Mouse (Mus musculus) monocyte, adult 5-6 weeks (primary cell): Measurements from ENCODE around the gene Kcnq5. TPM values are rescaled to one million over a fixed set of nuclear protein-coding genes. Genes with fewer than 3 reads are reported as not detected.
A peak's percentile ranks its signal among the peaks of the same experiment; 100 is the strongest.
"Not testable (repeated sequence)": the region's sequence is repeated elsewhere in the genome, so short reads cannot be mapped to it uniquely, and the experiment has no call there.

Source experiments
- ATAC-seq: fragments of 153-309, 156-312 bp; replicated peaks from 2 replicates; pipeline ENCODE4 v1.8.0; 2017; ENCODE audit warnings: mild to moderate bottlenecking; ENCODE audit not compliant: low TSS enrichment, insufficient number of reproducible peaks, severe bottlenecking, poor library complexity, low FRiP score
- total RNA-seq: library from RNA; stranded (forward); fragments of 200-1000, 200-491, 200-594 nt; gene quantifications from 3 replicates; pipeline ENCODE4 v1.2.3, GENCODE M21; 2017

The Kcnq5 gene
- total RNA-seq, 1 experiment from 2014 or later: 3.0 TPM

- ATAC-seq: no peak
Measured at GRCm38 (mm10) chr1:21712711-21713110, 249.0 kb downstream of the Kcnq5 start.

GRCm38 (mm10) chr1:21690458-21690857 lies 271.3 kb downstream of the Kcnq5 start:
- no peak for ATAC-seq

GRCm38 (mm10) chr1:21688918-21689317 lies 272.8 kb downstream of the Kcnq5 start:
- ATAC-seq: no peak

- no peak for ATAC-seq
Measured at GRCm38 (mm10) chr1:21684444-21684843, 277.3 kb downstream of the Kcnq5 start.

- no peak for ATAC-seq
Measured at GRCm38 (mm10) chr1:21676805-21677204, 284.9 kb downstream of the Kcnq5 start.

GRCm38 (mm10) chr1:21660840-21661239 lies 300.9 kb downstream of the Kcnq5 start:
- no peak for ATAC-seq

GRCm38 (mm10) chr1:21650820-21651219 lies 310.9 kb downstream of the Kcnq5 start:
- no peak for ATAC-seq

GRCm38 (mm10) chr1:21635406-21635805 lies 326.3 kb downstream of the Kcnq5 start:
- ATAC-seq: no peak

- ATAC-seq: no peak
Measured at GRCm38 (mm10) chr1:21634013-21634412, 327.7 kb downstream of the Kcnq5 start.

GRCm38 (mm10) chr1:21622455-21622854 lies 339.3 kb downstream of the Kcnq5 start:
- ATAC-seq: no peak

- no peak for ATAC-seq
Measured at GRCm38 (mm10) chr1:21622039-21622438, 339.7 kb downstream of the Kcnq5 start.

- 0 out of 2 replicates have a peak, but pooled peaks have one; percentile 27 for ATAC-seq
Measured at GRCm38 (mm10) chr1:21618712-21619111, 343.0 kb downstream of the Kcnq5 start.

GRCm38 (mm10) chr1:21616666-21617065 lies 345.1 kb downstream of the Kcnq5 start:
- no peak for ATAC-seq

GRCm38 (mm10) chr1:21613933-21614332 lies 347.8 kb downstream of the Kcnq5 start:
- no peak for ATAC-seq

- ATAC-seq: no peak
Measured at GRCm38 (mm10) chr1:21604003-21604402, 357.7 kb downstream of the Kcnq5 start.

- no peak for ATAC-seq
Measured at GRCm38 (mm10) chr1:21602567-21602966, 359.2 kb downstream of the Kcnq5 start.

- no peak for ATAC-seq
Measured at GRCm38 (mm10) chr1:21600606-21601005, 361.1 kb downstream of the Kcnq5 start.

GRCm38 (mm10) chr1:21593872-21594271 lies 367.9 kb downstream of the Kcnq5 start:
- no peak for ATAC-seq

GRCm38 (mm10) chr1:21567397-21567796 lies 394.3 kb downstream of the Kcnq5 start:
- not testable (repeated sequence) for ATAC-seq

GRCm38 (mm10) chr1:21554630-21555029 lies 407.1 kb downstream of the Kcnq5 start:
- no peak for ATAC-seq

- no peak for ATAC-seq
Measured at GRCm38 (mm10) chr1:21552715-21553114, 409.0 kb downstream of the Kcnq5 start.
